Mouse (Mus musculus) cerebellum, adult 2 months (tissue): ENCODE data around the gene Gjd3.

Experiments used
- CTCF ChIP-seq: fragments of 200-500 bp; IDR thresholded peaks from 2 replicates; pipeline ENCODE4 v1.5.1; 2011; ENCODE audit warnings: low read depth, mild to moderate bottlenecking, control low read depth, low read length, moderate library complexity, borderline replicate concordance; ENCODE audit not compliant: insufficient read depth
- POLR2A ChIP-seq: fragments of 200-500 bp; IDR thresholded peaks from 2 replicates; pipeline ENCODE4 v1.6.1; 2011; ENCODE audit warnings: low read length, control low read depth, borderline replicate concordance; ENCODE audit not compliant: insufficient read depth

DNA sequence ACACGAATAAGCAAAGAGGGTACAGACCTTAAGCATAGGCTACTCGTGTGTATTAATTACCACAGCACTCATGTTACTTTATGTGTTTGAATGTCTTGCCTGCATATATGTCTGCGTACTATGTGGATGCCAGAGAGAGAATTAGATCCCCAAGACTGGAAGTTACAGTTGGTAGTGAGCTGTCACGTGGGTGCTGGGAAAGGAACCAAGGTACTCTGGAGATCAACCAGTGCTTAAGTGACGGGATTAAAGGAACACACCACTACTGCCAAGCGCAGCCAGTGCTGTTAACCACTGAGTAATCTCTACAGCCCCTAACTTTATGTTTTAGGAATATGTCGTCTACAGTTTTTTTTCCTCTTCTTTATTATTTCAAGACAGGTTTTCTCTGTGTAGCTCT lies 13.2 kb upstream of the Gjd3 start:
- TF ChIP-seq CTCF (no peak), POLR2A (no peak)
